Mouse (Mus musculus): ENCODE data around the gene Itih1. TPM values are rescaled to one million over a fixed set of nuclear protein-coding genes. Genes with fewer than 3 reads are reported as not detected.

Itih1 gene
- polyA plus RNA-seq, 1 experiment from 2014 or later = 101 TPM

Other genes with a start within 250 kb of the Itih1 start
- gene Sfmbt1, start 228.4 kb downstream of the Itih1 start, polyA plus RNA-seq (2015; fragmentation: Nextera tagmentation; extraction: Ambion mirVana) = 11.0 and 12.0 TPM in 2 replicates
- gene Tmem110, start 117.7 kb downstream of the Itih1 start, polyA plus RNA-seq (2015; fragmentation: Nextera tagmentation; extraction: Ambion mirVana) = 7.7 and 8.1 TPM in 2 replicates
- 1.7 and 2.3 TPM in 2 replicates for gene Mustn1, start 64.1 kb downstream of the Itih1 start, polyA plus RNA-seq (2015; fragmentation: Nextera tagmentation; extraction: Ambion mirVana)
- 278 and 305 TPM in 2 replicates for gene Itih4, start 56.8 kb downstream of the Itih1 start, polyA plus RNA-seq (2015; fragmentation: Nextera tagmentation; extraction: Ambion mirVana)
- 687 and 781 TPM in 2 replicates for gene Itih3, start 19.5 kb downstream of the Itih1 start, polyA plus RNA-seq (2015; fragmentation: Nextera tagmentation; extraction: Ambion mirVana)
- gene Nek4, start 8.1 kb upstream of the Itih1 start, polyA plus RNA-seq (2015; fragmentation: Nextera tagmentation; extraction: Ambion mirVana) = 3.6 TPM in 2 replicates
- 14.6 and 16.0 TPM in 2 replicates for gene Glt8d1, start 58.1 kb upstream of the Itih1 start, polyA plus RNA-seq (2015; fragmentation: Nextera tagmentation; extraction: Ambion mirVana)
- 259 and 284 TPM in 2 replicates for gene Spcs1, start 58.4 kb upstream of the Itih1 start, polyA plus RNA-seq (2015; fragmentation: Nextera tagmentation; extraction: Ambion mirVana)
- gene Pbrm1, start 75.8 kb upstream of the Itih1 start, polyA plus RNA-seq (2015; fragmentation: Nextera tagmentation; extraction: Ambion mirVana) = 50.6 and 52.9 TPM in 2 replicates
- gene Gnl3, start 75.9 kb upstream of the Itih1 start, polyA plus RNA-seq (2015; fragmentation: Nextera tagmentation; extraction: Ambion mirVana) = 54.8 and 60.1 TPM in 2 replicates
- 47.7 and 57.1 TPM in 2 replicates for gene Smim4, start 185.7 kb upstream of the Itih1 start, polyA plus RNA-seq (2015; fragmentation: Nextera tagmentation; extraction: Ambion mirVana)
- 149 and 179 TPM in 2 replicates for gene Nt5dc2, start 187.8 kb upstream of the Itih1 start, polyA plus RNA-seq (2015; fragmentation: Nextera tagmentation; extraction: Ambion mirVana)
- 25.8 and 32.2 TPM in 2 replicates for gene Stab1, start 225.4 kb upstream of the Itih1 start, polyA plus RNA-seq (2015; fragmentation: Nextera tagmentation; extraction: Ambion mirVana)